Mouse (Mus musculus): ENCODE measurements around the gene Lypd3. TPM values are rescaled to one million over a fixed set of nuclear protein-coding genes. Genes with fewer than 3 reads are reported as not detected.
"Not testable (repeated sequence)": the region's sequence is repeated elsewhere in the genome, so short reads cannot be mapped to it uniquely, and the experiment has no call there.

Lypd3 gene
- polyA plus RNA-seq, 1 experiment: not detected

- H3K36me3 ChIP-seq (ENCODE audit: control insufficient read depth): peaks cover 3% of the 10 kb centered on the region; the same call in 1 of the 2 replicates
- peak within 1 kb of the TSS; percentile 67 for H3K4me3 ChIP-seq (replicated peaks)
- peaks cover 36% of the 10 kb centered on the region for H3K27me3 ChIP-seq (ENCODE audit: control insufficient read depth)
- peaks cover 2% of the 10 kb centered on the region; the same call in 1 of the 2 replicates for H3K9me3 ChIP-seq (ENCODE audit: control insufficient read depth, low read length)
- H3K4me1 ChIP-seq (ENCODE audit: control insufficient read depth): peaks cover 28% of the 10 kb centered on the region
- no peak for TF ChIP-seq GATA1 (IDR thresholded peaks at IDR 0.05; ENCODE audit: low read length)
- TF ChIP-seq TAL1 (IDR thresholded peaks at IDR 0.05; ENCODE audit: low read length): no peak
Observed at GRCm38 (mm10) chr7:24610144-24610878, 26.0 kb upstream of the Lypd3 start, which contains the start of gene Phldb3. Gene Phldb3, plus strand, starts transcription at chr7:24610763.

GRCm38 (mm10) chr7:24610879-24611494 lies 25.4 kb upstream of the Lypd3 start:
- peaks cover 2% of the 10 kb centered on the region; the same call in 1 of the 2 replicates for H3K9me3 ChIP-seq (ENCODE audit: control insufficient read depth, low read length)
- H3K27me3 ChIP-seq (ENCODE audit: control insufficient read depth): peaks cover 36% of the 10 kb centered on the region
- peaks cover 28% of the 10 kb centered on the region for H3K4me1 ChIP-seq (ENCODE audit: control insufficient read depth)
- peaks cover 3% of the 10 kb centered on the region; the same call in 1 of the 2 replicates for H3K36me3 ChIP-seq (ENCODE audit: control insufficient read depth)
- H3K4me3 ChIP-seq (replicated peaks): peak overlapping the region; percentile 67
- TF ChIP-seq GATA1 (IDR thresholded peaks at IDR 0.05; ENCODE audit: low read length) (no peak), TAL1 (IDR thresholded peaks at IDR 0.05; ENCODE audit: low read length) (no peak)

- Histone ChIP-seq H3K36me3 (ENCODE audit: control insufficient read depth) (peaks cover 3% of the 10 kb centered on the region; the same call in 1 of the 2 replicates), H3K27me3 (ENCODE audit: control insufficient read depth) (peaks cover 36% of the 10 kb centered on the region), H3K4me3 (replicated peaks) (peak overlapping the region; percentile 67), H3K4me1 (ENCODE audit: control insufficient read depth) (peaks cover 28% of the 10 kb centered on the region), H3K9me3 (ENCODE audit: control insufficient read depth, low read length) (peaks cover 2% of the 10 kb centered on the region; the same call in 1 of the 2 replicates)
- no peak for TF ChIP-seq GATA1 (IDR thresholded peaks at IDR 0.05; ENCODE audit: low read length)
- no peak for TF ChIP-seq TAL1 (IDR thresholded peaks at IDR 0.05; ENCODE audit: low read length)
Observed at GRCm38 (mm10) chr7:24611709-24612108, 24.6 kb upstream of the Lypd3 start.

GRCm38 (mm10) chr7:24612308-24612910 lies 23.9 kb upstream of the Lypd3 start:
- peaks cover 28% of the 10 kb centered on the region for H3K4me1 ChIP-seq (ENCODE audit: control insufficient read depth)
- TF ChIP-seq TAL1 (IDR thresholded peaks at IDR 0.05; ENCODE audit: low read length) (no peak), GATA1 (IDR thresholded peaks at IDR 0.05; ENCODE audit: low read length) (no peak)
- H3K9me3 ChIP-seq (ENCODE audit: control insufficient read depth, low read length): peaks cover 2% of the 10 kb centered on the region; the same call in 1 of the 2 replicates
- H3K27me3 ChIP-seq (ENCODE audit: control insufficient read depth): peaks cover 36% of the 10 kb centered on the region
- H3K36me3 ChIP-seq (ENCODE audit: control insufficient read depth): no peaks in the 10 kb centered on the region
- H3K4me3 ChIP-seq (replicated peaks): no peak overlapping the region

- H3K4me1 ChIP-seq (ENCODE audit: control insufficient read depth): peaks cover 28% of the 10 kb centered on the region
- no peak overlapping the region for H3K4me3 ChIP-seq (replicated peaks)
- H3K9me3 ChIP-seq (ENCODE audit: control insufficient read depth, low read length): no peaks in the 10 kb centered on the region
- peaks cover 36% of the 10 kb centered on the region for H3K27me3 ChIP-seq (ENCODE audit: control insufficient read depth)
- TF ChIP-seq GATA1 (IDR thresholded peaks at IDR 0.05; ENCODE audit: low read length): no peak
- no peak for TF ChIP-seq TAL1 (IDR thresholded peaks at IDR 0.05; ENCODE audit: low read length)
- no peaks in the 10 kb centered on the region for H3K36me3 ChIP-seq (ENCODE audit: control insufficient read depth)
Observed at GRCm38 (mm10) chr7:24614816-24615215, 21.5 kb upstream of the Lypd3 start.

- no peaks in the 10 kb centered on the region for H3K36me3 ChIP-seq (ENCODE audit: control insufficient read depth)
- peaks cover 4% of the 10 kb centered on the region for H3K9me3 ChIP-seq (ENCODE audit: control insufficient read depth, low read length)
- H3K27me3 ChIP-seq (ENCODE audit: control insufficient read depth): peaks cover 8% of the 10 kb centered on the region
- no peak overlapping the region for H3K4me3 ChIP-seq (replicated peaks)
- H3K4me1 ChIP-seq (ENCODE audit: control insufficient read depth): peaks cover 1% of the 10 kb centered on the region; the same call in 1 of the 2 replicates
- TF ChIP-seq GATA1 (IDR thresholded peaks at IDR 0.05; ENCODE audit: low read length): no peak
- no peak for TF ChIP-seq TAL1 (IDR thresholded peaks at IDR 0.05; ENCODE audit: low read length)
Observed at GRCm38 (mm10) chr7:24617763-24618162, 18.6 kb upstream of the Lypd3 start.

GRCm38 (mm10) chr7:24618374-24618773 lies 18.0 kb upstream of the Lypd3 start:
- H3K27me3 ChIP-seq (ENCODE audit: control insufficient read depth); H3K9me3 ChIP-seq (ENCODE audit: control insufficient read depth, low read length); H3K4me3 ChIP-seq (replicated peaks); H3K36me3 ChIP-seq (ENCODE audit: control insufficient read depth); H3K4me1 ChIP-seq (ENCODE audit: control insufficient read depth): not testable (repeated sequence)

GRCm38 (mm10) chr7:24619671-24620397 lies 16.5 kb upstream of the Lypd3 start:
- no peak for TF ChIP-seq TAL1 (IDR thresholded peaks at IDR 0.05; ENCODE audit: low read length)
- no peak for TF ChIP-seq GATA1 (IDR thresholded peaks at IDR 0.05; ENCODE audit: low read length)
- Histone ChIP-seq H3K4me1 (ENCODE audit: control insufficient read depth) (no peaks in the 10 kb centered on the region), H3K4me3 (replicated peaks) (no peak overlapping the region), H3K27me3 (ENCODE audit: control insufficient read depth) (no peaks in the 10 kb centered on the region), H3K36me3 (ENCODE audit: control insufficient read depth) (no peaks in the 10 kb centered on the region), H3K9me3 (ENCODE audit: control insufficient read depth, low read length) (peaks cover 6% of the 10 kb centered on the region)
